Mouse (Mus musculus): ENCODE results near the gene Lcmt1.

Lcmt1 gene

DNA sequence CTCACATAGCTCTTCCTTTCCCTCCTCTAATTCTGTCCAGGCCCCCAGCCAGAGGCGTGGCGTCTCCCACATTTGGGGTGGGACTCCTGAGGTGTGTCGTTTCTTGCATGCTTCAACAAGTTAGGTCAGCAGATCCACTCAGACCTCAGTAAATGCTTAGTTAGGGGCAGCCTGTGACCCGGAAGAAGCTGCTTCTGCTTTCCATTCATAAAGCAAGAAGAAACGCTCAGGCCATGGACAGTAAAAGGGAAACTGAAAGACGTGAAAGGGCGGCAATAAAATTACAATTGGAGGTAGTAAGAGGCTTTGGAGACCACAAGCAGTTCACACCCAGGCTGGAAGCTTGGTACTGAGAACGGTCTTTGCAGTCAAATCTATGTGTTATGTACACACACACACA lies 27.8 kb downstream of the Lcmt1 start:
- in situ Hi-C loops (cut with MboI, MseI) = no loop called here

DNA sequence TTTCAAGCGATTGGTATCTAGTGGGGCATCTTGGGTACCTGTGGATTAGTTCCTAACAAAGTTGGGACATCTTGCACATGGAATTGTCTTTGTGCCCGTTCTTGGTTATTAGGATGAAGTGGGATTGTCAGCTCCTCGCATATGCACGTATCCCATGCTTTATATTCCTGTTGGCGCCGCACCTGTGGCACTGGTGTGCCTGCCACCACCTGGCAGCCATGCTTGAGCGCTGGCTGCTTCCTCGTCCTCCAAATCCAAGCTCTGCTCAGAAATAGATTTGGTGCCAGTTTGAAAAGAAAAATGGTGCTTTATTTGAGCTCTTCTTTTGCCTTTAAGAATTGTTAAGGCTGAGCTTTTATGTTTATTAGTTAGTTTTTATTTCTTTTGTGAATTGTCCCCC lies 28.3 kb downstream of the Lcmt1 start:
- in situ Hi-C loops (cut with MboI, MseI) = no loop called here

DNA sequence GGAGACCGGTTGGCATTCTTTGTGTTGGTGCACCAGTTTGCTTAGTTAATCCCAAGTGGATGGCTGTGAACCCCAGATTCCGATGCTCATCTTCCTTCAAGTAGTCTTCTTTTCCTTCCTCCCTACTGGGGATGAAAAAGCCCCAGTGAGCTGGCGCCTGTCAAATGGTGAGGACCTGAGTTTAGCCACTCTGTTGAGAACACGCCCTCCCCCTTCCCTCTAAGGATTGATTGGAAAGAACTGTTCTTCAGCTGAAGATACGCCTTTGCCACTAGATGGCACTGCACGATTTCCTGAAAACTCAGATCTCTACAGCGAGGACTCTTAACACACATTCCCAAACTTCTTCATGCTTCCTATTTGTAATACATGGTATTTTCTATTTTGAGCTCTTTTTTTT lies 29.2 kb downstream of the Lcmt1 start:
- in situ Hi-C loops (cut with MboI, MseI) = no loop called here

DNA sequence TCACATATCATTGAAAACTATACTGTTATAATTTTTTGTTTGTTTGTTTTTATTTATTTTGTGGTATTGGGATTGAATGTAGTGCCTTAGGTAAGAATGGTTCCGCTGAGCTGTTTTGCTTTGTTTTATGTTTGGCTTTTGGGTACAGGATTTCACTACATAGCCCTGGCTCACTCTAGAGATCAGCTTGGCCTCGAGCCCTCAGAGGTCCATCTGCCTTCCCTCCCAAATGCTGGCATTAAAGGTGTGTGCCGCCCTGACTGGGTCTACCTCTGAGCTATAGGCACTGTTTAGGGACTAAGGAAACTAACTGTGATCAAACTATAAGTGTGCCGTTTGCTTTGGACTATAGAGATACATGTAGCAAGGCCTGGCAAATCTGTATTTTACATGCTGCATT lies 29.7 kb downstream of the Lcmt1 start:
- in situ Hi-C loops (cut with MboI, MseI) = no loop called here

DNA sequence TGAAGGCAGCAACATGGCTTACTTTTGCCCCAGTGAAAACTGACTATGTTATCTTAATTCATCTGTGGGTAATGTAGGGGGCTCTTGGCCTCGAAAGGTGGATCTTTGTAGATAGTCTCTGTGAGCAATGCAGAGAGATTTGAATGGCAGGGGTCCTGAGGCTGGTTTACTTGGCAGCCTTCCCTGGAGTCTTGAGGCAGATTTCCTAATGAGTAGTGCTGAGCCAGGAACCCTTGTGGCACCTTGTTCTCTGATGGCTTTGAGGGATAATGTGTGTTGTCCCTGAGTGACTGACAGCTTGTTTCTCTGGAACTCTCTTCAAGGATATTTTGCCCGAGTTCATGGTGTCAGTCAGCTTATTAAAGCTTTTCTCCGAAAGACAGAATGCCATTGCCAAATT lies 31.5 kb downstream of the Lcmt1 start:
- in situ Hi-C loops (cut with MboI, MseI) = loop anchor here in 1 of 2 experiments (5.0 kb wide), 1 partner anchor 66 kb away; no protein-coding TSS in a partner anchor

DNA sequence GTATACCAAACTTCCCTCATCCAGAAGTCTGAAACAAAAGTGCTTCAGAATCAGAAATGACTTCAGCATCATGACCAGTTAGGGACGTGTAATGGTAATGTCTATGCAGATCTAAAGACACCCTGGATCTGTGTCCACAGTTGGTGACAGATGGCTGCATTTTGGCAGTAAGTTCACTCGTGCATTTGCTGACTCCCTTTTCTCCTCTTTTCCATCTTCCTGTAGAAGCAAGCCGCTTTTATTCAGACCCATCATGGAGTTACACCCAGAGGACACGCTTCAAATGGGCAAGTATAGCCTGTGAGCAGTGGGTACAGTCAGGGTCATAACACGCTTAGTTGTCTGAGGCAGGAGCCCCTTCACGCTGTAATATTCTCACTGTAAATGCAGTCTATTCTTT lies 34.6 kb downstream of the Lcmt1 start:
- in situ Hi-C loops (cut with MboI, MseI) = loop anchor here in 1 of 2 experiments (5.0 kb wide), 1 partner anchor 63 kb away; no protein-coding TSS in a partner anchor

DNA sequence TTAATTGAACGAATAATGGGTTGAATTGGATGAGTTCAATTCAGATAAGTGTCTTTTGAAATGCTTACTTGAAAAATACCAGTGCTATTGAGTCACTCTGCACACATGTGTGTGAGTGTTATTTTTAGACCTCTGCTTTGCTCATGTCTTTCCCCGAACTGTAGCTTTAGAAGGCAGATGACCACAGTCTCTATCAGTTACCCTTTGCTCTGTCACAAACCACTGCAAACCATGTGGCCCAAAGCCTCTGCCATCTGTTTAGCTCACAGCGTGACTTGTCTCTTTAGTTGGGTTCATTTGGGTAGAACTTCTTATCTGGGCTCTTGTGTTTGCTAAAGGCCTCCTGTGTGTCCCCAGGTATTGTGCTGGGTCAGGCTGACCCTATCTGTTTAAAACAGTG lies 36.0 kb downstream of the Lcmt1 start:
- in situ Hi-C loops (cut with MboI, MseI) = no loop called here

DNA sequence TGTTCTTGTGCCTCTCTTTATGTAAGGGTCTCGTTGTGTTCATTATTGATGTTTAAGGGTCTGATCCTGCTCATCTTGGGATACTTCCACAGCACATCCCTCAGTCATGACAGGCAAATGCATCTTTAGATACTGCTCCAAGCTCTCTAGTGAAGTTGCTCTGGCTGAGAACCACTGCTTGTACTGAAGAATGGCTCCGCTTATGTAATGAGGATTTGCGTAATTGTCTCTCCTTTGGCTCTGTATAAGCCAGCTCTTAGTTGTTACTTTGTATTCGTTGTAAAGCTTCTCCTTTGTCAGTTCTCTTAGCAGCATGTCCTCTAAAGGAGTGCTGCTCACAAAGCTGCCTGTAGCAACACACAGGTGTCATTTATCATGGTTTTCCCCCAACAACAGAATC lies 37.4 kb downstream of the Lcmt1 start:
- in situ Hi-C loops (cut with MboI, MseI) = no loop called here

DNA sequence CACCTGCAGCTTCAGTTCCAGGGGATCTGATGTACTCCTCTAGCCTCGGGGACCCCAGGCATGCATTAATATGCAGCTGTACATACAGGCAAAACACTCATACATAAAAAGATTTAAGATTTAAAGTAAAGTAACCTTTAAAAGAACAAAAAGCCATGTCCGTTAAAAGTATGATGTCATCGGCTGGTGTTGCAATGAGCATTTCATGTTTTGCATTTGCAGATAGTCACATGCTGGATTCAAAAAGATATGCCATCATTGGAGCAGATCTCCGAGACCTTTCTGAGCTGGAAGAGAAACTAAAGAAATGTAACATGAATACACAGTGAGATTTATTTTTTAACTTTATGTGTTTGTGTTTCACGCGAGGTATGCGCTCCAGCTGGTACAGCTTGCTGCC lies 40.9 kb downstream of the Lcmt1 start:
- in situ Hi-C loops (cut with MboI, MseI) = no loop called here

DNA sequence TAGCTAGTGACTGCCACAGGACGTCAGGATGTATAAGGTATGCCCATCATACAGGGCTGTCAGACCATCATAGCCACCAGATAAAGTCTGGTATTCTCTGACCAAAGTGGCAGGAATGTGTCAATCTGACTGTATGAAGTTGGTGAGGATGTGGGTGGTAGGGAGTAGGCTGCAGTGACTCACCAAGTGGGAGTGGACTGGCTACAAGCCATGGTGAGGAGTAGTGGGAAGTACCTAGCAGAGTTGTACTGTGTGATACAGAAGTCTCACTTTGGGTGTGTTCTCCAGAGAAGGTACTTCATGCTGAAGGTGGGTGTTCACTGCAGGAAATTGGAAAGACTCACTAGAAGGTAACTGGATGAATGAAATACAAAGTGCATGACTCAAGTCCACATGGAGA lies 41.5 kb downstream of the Lcmt1 start:
- in situ Hi-C loops (cut with MboI, MseI) = no loop called here

DNA sequence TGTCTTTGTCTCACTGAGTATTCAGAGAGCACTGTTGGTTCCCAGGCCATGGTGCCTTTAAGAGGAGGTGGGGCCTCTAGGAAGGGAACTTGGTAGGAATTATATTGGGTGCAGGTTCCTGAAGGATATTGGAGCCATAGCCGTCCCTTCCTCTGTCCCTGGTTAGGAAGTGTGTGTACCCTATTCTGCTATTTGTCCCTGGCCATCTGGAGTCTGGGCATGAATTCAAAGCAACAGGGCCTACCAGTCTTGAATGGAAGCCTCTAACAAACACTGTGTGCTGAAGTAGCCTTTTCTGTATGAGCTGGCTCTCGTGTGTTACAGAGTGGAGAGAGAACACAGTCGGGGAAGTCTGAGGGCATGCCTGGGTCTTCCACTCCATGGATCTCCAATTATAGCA lies 42.6 kb downstream of the Lcmt1 start:
- in situ Hi-C loops (cut with MboI, MseI) = no loop called here

DNA sequence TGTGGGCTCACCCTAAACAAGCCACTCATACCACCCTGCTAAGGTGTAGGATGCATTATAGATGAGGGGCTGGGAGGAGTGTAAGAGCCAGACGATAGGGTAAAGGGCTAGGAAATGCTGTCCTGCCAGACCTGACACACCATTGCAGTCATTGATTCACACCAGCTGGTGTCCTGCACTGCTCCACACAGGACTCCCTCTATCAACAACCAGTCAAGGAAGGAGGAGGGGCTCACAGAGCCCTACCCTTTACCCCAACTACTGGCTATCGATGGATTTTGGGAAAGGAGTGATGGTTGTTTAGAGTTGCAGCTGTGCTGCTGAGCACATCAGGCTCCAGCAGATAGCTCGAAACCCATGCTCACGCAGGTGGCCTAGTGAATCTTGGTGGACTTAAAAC lies 47.2 kb downstream of the Lcmt1 start:
- in situ Hi-C loops (cut with MboI, MseI) = no loop called here

DNA sequence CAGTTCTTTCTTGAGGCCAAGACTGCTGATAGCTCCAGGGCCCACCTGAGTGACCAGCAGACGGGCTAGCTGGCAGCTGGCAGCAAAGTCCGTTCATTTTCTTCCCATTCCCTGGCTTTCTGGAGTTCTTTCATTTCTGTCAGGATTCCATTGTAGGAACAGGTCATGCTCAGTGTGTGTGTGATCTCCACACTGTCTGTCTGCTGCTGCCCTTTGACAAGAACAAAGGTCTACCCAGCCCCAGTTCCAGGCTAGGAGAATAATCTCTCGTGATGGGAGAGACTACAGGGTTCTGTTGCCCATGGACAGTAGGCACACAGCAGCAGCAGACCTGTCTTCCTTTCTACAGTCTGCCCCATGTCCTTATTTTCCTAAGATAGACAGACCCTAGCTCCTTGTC lies 48.1 kb downstream of the Lcmt1 start:
- in situ Hi-C loops (cut with MboI, MseI) = no loop called here

DNA sequence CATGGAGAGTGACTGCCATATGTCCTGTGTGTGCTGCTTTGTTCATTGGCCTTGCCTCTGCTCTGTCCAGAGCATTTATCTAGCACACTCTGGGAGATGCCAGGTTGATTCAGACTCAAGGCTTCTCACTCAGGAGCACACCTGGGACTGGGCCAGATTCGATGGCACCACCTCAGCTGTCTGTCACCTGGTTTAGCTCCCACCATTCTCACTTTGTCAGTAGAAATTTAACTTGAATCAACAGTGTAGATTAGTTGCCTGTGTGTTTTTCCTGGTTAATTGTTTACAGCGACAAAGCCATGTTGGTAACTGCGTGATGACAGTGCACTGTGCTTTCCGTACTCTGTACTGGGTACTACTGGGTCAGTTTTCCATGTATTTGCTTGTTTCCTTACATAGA lies 50.4 kb downstream of the Lcmt1 start:
- in situ Hi-C loops (cut with MboI, MseI) = no loop called here

DNA sequence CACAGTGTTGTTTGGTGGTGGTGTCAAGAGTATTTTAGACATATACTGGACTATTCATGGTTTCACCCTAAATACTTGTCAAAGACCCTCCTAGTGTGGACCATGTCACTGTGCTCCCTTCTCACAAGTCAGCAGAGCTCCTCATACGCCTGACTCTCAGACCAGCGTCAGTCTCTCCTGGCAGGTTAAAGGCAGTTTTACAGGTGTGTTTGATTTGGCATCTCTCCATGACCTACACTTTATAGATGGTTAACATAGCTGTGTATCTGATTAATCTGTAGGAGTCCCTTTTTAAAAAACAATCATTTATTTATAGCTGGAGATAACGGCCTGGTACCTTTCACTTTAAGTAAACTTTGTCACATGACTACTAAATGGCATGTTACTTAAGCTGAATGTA lies 52.4 kb downstream of the Lcmt1 start:
- in situ Hi-C loops (cut with MboI, MseI) = no loop called here

DNA sequence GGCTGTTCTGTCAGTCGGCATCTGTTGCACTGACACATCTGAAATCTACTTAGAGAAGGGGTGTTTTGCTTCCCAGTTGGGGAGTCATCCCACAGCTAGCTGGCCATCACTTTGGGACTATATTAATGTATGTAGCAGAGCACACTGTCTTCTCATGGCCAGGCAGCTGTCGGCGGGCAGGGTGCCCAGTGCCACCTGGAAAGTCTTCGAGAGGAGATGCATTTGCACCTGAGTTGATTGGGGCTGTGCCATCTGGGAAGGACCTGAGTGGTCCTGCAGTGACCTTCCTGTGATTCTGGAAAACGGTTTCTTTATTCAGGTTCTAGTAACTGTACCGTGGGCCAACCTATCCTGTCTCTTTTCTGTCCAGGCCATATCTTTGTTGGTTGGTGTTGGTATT lies 54.7 kb downstream of the Lcmt1 start:
- in situ Hi-C loops (cut with MboI, MseI) = no loop called here

DNA sequence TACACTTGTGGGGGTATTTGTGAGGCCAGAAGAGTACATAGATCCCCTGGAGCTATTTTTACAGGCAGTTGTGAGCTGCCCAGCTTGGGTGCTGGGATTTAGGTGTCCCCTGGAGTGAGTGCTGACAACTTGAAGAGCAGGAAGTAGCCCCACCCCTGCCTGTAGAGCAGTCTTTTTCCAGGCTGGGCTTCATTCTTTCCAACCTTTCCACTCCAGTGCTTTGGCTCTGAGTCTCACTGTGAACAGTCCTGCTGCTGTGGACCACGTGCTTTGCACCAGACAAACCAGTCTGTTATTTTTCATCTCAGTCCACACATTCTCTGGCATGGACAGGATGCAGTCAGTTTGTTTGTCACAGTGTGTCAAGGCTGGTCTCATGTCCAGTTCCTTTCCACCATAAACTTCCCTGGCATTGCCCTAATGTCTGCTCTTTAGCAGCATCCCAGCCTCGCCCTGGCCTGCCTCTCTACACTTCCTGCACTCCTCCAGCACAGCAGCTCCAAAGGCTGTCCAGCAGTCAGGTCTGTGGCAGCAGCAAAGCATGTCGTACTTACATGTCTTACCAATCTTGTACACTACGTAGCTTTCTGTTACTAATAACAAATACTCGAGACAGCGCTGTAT lies 55.7 kb downstream of the Lcmt1 start:
- in situ Hi-C loops (cut with MboI, MseI) = no loop called here

DNA sequence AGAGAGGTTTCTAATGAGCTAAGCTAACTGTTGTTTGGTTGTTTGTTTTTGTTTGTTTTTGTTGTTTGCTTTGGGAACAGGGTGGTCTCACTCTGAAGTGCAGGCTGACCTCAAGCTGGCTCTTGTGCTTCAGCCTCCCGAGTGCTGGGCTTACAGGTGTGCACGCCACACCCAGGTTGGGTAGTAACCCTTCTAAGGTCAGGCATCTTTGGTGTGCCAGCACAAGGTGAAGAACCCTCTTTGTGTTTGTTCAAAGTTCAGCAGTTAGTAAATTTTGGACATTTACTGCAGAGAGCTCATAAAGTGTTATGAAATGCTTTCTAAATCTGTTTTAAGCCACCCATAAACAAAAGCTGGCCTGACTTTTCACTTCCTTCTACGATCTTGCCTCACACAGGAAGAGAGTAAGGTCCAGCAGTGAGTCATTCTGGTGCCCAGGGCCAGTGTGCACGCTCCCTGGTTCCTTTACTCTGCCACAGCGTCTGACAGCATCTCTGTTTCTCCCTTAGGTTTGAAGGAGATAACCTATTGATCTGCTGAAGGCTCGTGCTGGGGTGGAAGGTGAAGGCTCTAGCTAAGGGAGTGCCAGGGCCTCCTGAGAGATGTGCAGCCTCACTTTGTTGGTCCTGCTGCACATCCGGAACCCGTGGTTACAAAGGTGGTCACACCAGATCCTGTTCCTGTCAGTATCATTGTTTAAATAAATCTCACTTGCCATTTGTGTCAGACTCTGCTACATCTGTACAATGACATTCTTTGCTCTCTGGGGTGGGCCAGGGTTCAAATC lies 60.2 kb downstream of the Lcmt1 start:
- in situ Hi-C loops (cut with MboI, MseI) = no loop called here

DNA sequence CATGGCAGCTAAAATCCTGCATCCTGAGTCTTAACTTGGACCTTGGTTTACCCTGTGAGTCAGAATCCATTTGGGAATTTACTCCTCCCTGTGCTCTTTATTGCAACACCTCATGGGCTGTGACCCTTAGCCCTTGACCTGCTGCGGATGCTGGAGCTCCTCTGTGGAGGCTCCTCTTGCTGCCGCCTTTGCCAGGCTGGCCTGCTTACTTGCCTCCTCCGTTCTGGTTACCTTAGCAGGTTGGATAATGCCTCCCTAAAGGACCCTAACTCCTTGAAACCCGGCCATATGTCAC lies 60.8 kb downstream of the Lcmt1 start:
- in situ Hi-C loops (cut with MboI, MseI) = no loop called here

DNA sequence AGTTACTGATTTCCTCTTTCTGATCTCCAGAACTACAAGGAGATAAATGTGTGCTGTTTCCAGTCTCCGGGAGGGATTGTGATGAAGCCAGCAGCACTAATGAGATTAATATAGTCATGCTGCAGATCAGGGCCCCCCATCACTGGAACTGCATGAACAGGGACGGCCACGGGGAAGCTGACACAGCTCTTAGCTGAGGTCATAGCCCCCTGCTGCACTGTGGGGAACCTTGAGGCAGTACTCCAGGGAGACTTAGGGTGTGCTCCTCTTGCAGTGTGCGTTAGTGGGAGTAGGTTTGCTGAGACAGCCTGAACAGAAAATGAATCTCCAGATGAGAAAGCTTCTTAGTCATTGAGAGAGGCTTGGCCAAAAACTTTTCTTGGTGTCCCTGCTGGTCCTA lies 61.6 kb downstream of the Lcmt1 start:
- in situ Hi-C loops (cut with MboI, MseI) = no loop called here

DNA sequence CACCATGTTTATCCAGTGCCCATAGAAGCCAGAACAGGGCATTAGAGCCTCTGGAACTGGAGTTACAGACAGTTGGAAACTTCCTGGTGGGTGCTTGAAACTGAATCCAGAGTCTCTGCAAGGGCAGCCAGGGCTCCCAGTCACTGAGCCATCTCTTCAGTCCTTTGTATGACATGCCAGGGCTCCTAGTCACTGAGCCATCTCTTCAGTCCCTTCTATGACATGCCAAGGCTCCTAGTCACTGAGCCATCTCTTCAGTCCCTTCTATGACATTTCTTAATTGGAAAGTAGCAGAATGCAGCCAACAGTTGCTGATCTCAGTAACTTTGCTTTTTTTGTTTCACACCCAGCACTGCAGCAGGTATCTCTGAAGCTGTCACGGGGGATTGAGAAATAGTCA lies 72.5 kb downstream of the Lcmt1 start:
- in situ Hi-C loops (cut with MboI, MseI) = no loop called here

DNA sequence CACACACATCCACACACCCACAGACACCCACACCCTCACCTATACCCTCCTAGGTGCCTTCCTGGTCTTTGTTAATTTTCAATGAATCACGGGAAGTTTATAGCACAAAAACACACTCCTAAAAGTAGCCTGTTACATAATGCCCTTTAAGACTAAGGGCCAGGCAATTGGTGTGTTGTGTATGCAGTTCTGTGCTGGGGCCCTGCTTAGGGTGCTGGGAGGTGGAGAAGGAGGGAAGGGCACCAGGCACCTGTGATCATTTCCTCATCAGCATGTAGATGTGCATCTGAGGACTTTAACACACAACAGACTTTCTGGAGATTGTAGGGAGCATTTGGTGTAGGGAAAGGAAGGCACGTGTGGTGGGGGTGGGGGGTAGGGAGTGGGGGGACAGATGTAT lies 79.2 kb downstream of the Lcmt1 start:
- in situ Hi-C loops (cut with MboI, MseI) = no loop called here

DNA sequence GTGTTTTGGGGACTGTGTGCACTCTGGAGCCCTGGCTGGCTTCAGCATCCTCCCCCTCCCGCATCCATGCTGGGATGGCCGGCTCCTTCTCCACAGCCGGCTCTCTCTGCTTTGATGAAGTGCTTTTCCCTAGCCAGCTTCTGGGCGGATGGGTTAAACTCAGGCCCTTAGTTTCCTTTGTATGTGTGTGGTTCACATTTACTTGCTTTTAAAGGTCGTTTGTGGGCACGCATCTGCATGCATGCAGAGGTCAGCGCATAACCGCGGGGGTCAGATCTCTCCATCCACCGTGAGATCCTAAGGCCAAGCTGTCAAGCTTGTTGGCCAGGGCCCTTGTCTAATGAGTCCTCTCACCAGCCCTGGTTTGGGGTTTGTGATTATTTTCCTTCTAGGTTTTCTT lies 80.1 kb downstream of the Lcmt1 start:
- in situ Hi-C loops (cut with MboI, MseI) = loop anchor here in 1 of 2 experiments (25.0 kb wide), 1 partner anchor 737 kb away; no protein-coding TSS in a partner anchor

DNA sequence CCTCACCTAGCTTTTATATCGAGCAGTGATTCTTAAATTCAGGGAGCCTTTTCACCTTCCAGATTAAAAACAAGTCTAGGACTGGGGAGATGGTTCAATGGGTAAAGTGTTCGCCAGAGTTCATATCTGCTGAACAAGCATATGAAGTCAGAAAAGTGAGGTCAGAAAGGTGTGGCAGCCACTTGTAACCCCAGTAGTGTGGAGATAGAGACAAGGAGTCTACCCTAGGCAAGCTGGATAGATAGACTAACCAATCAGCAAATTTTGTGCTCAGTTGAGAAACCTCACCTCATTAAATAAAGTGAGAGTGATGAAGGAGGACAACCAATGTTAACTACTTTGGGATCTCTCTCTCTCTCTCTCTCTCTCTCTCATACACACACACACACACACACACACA lies 80.9 kb downstream of the Lcmt1 start:
- in situ Hi-C loops (cut with MboI, MseI) = loop anchor here in 1 of 2 experiments (25.0 kb wide), 1 partner anchor 738 kb away; no protein-coding TSS in a partner anchor

Measured in T-helper 17 cell (primary cell).